Mouse (Mus musculus): Measurements from ENCODE around the gene Vps8.

DNA sequence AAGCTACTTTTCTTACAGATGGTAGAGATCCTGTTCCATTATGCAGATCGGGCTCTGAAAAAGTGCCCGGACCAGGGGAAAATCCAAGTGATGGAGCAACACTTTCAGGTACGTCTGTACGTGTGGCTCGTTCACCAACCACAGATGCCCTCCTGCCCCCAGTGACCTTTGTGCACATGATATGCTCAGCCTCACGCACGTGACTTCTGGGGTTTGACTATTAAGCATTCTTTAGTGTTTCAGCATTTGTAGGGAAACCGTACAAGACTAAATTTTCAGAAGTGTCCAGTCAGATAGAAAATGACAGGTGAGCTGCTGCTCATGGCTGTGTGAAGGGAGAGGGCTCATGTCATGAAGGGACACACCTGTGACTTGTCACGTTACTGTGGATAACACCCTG is 55.5 kb downstream of the Vps8 start:
- TF ChIP-seq CTCF (IDR thresholded peaks at IDR 0.05; ENCODE audit: low read depth, low read length) = no peak
- TF ChIP-seq POLR2AphosphoS5 (IDR thresholded peaks at IDR 0.05; ENCODE audit: insufficient replicate concordance, low read depth, low read length) = no peak
- no peak for TF ChIP-seq GATA1 (IDR thresholded peaks at IDR 0.05; ENCODE audit: borderline replicate concordance, low read length)
